Mouse (Mus musculus): ENCODE data around the gene Strip2. TPM values are rescaled to one million over a fixed set of nuclear protein-coding genes. Genes with fewer than 3 reads are reported as not detected.

The Strip2 gene
- total and polyA plus RNA-seq, 3 experiments, result 0.42 to 1.4 (median 1.3) TPM

DNA sequence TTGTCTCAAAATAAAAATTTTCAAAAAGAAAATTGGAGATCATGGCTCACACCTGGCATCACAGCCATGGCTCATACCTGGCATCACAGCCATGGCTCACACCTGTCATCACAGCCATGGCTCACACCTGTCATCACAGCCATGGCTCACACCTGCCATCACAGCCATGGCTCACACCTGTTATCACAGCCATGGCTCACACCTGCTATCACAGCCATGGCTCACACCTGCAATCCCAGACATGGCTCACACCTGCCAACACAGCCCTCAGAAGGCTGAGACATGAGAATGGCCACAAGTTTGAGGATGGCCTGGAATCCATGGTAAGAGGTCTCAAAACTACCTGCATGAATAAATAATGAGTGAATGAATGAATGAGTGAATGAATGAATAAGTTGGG, 37.2 kb upstream of the Strip2 start:
- Histone ChIP-seq H3K4me1 (ENCODE audit: control insufficient read depth in 1 of 2, insufficient read depth in 2 of 2) (peaks cover 0 to 35% of the 10 kb centered on the region in 2 experiments; a peak in 2 of 4 replicates), H3K4me2 (ENCODE audit: insufficient read depth, low read depth, poor library complexity, severe bottlenecking) (no peak overlapping the region), H3K27me3 (replicated peaks) (no peaks in the 10 kb centered on the region), H3K9ac (ENCODE audit: insufficient read depth, low read depth) (no peak overlapping the region), H3K9me3 (replicated peaks; ENCODE audit: low read length) (no peaks in the 10 kb centered on the region), H3K27ac (ENCODE audit: insufficient read depth, low read depth) (no peak overlapping the region), H3K79me2 (replicated peaks; ENCODE audit: control insufficient read depth, extremely low read depth, insufficient read depth, poor library complexity, severe bottlenecking) (no peaks in the 10 kb centered on the region), H3K36me3 (replicated peaks in 1 of 2; ENCODE audit: control insufficient read depth in 1 of 2, insufficient read depth in 1 of 2, low read length in 1 of 2) (peaks cover 16 to 91% of the 10 kb centered on the region in 2 experiments), H3K4me3 (replicated peaks in 1 of 3; ENCODE audit: low read depth in 2 of 3, low read length in 2 of 3, poor library complexity in 1 of 3) (no peak overlapping the region)
- dilution Hi-C loops (cut with MboI; ENCODE audit: extremely low pct_ligation_motif_present, extremely low pct_unique_long_range_greater_than_20kb, low sequenced_read_pairs) (no loop called here), in situ Hi-C loops (cut with MboI; ENCODE audit: low pct_ligation_motif_present, low pct_unique_long_range_greater_than_20kb, low sequenced_read_pairs) (no loop called here)
- no peak for TF ChIP-seq ZKSCAN1 (IDR thresholded peaks at IDR 0.05; ENCODE audit: borderline replicate concordance, low read depth, low read length)
- TF ChIP-seq GABPA (IDR thresholded peaks at IDR 0.05; ENCODE audit: insufficient replicate concordance, low read depth, low read length), result no peak
- TF ChIP-seq JUND (conservative IDR thresholded peaks at IDR 0.05; ENCODE audit: low read depth, low read length), result no peak
- TF ChIP-seq ZMIZ1 (IDR thresholded peaks at IDR 0.05; ENCODE audit: low read depth, low read length), result no peak
- no peak for TF ChIP-seq POLR2AphosphoS2 (IDR thresholded peaks at IDR 0.05; ENCODE audit: low read depth, low read length)
- no peak for TF ChIP-seq MXI1 (IDR thresholded peaks at IDR 0.05; ENCODE audit: low read depth, low read length)
- no peak for TF ChIP-seq PAX5 (IDR thresholded peaks at IDR 0.05; ENCODE audit: low read length)
- no peak for TF ChIP-seq MEF2A (IDR thresholded peaks at IDR 0.05; ENCODE audit: borderline replicate concordance, low read depth, low read length)
- TF ChIP-seq CTCF (conservative IDR thresholded peaks at IDR 0.05 in 1 of 2, IDR thresholded peaks at IDR 0.05 in 1 of 2; ENCODE audit: low read depth in 2 of 2, low read length in 2 of 2), result no peak
- DNase-seq (ENCODE audit: extremely low read depth), result no peak

DNA sequence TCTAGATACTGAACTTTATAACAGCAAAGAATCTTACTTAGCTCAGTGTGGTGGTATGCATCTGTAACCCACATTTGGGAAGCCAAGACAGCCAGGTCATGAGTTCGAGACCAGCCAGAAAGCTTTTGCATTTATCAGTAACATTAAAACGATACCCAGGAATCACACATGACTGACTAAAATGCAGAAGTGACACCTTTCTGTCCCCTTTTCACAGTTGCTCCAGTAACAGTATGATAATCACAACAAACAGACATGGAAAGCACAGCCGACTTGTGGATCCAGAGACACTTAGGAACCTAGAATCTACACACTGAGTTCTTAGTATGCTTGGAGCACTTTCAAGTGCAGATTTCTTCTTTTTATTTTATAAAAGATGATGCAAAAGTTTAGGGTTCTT, 36.0 kb upstream of the Strip2 start:
- TF ChIP-seq RCOR1 (conservative IDR thresholded peaks at IDR 0.05; ENCODE audit: low read depth, low read length) (no peak), UBTF (IDR thresholded peaks at IDR 0.05; ENCODE audit: low read depth, low read length) (no peak), CHD1 (IDR thresholded peaks at IDR 0.05; ENCODE audit: low read depth, low read length) (no peak), MAX (IDR thresholded peaks at IDR 0.05; ENCODE audit: low read length) (no peak), CHD2 (IDR thresholded peaks at IDR 0.05; ENCODE audit: low read length) (no peak), EP300 (IDR thresholded peaks at IDR 0.05; ENCODE audit: low read length) (no peak), PAX5 (IDR thresholded peaks at IDR 0.05; ENCODE audit: low read length) (no peak), BHLHE40 (IDR thresholded peaks at IDR 0.05; ENCODE audit: low read depth, low read length) (no peak), MAZ (IDR thresholded peaks at IDR 0.05; ENCODE audit: low read depth, low read length) (no peak), ZKSCAN1 (IDR thresholded peaks at IDR 0.05; ENCODE audit: borderline replicate concordance, low read depth, low read length) (no peak), ZNF384 (IDR thresholded peaks at IDR 0.05; ENCODE audit: low read depth, low read length) (no peak), JUN (IDR thresholded peaks at IDR 0.05; ENCODE audit: insufficient read depth, low read depth, low read length) (no peak), CTCF (conservative IDR thresholded peaks at IDR 0.05 in 1 of 2, IDR thresholded peaks at IDR 0.05 in 1 of 2; ENCODE audit: low read depth in 2 of 2, low read length in 2 of 2) (no peak), HCFC1 (IDR thresholded peaks at IDR 0.05; ENCODE audit: low read depth, low read length) (no peak), ZC3H11A (IDR thresholded peaks at IDR 0.05; ENCODE audit: low read depth, low read length) (no peak), TBP (conservative IDR thresholded peaks at IDR 0.05; ENCODE audit: low read depth, low read length) (no peak), MXI1 (IDR thresholded peaks at IDR 0.05; ENCODE audit: low read depth, low read length) (no peak), ZMIZ1 (IDR thresholded peaks at IDR 0.05; ENCODE audit: low read depth, low read length) (no peak), SIN3A (IDR thresholded peaks at IDR 0.05; ENCODE audit: low read length) (no peak)
- no peak overlapping the region for H3K4me2 ChIP-seq (ENCODE audit: insufficient read depth, low read depth, poor library complexity, severe bottlenecking)
- peak; percentile 58 for DNase-seq (ENCODE audit: extremely low read depth)
- peaks cover 0 to 37% of the 10 kb centered on the region in 2 experiments; a peak in 2 of 4 replicates for H3K4me1 ChIP-seq (ENCODE audit: control insufficient read depth in 1 of 2, insufficient read depth in 2 of 2)
- dilution Hi-C loops (cut with MboI; ENCODE audit: extremely low pct_ligation_motif_present, extremely low pct_unique_long_range_greater_than_20kb, low sequenced_read_pairs) (no loop called here), in situ Hi-C loops (cut with MboI; ENCODE audit: low pct_ligation_motif_present, low pct_unique_long_range_greater_than_20kb, low sequenced_read_pairs) (no loop called here)
- no peaks in the 10 kb centered on the region for H3K79me2 ChIP-seq (replicated peaks; ENCODE audit: control insufficient read depth, extremely low read depth, insufficient read depth, poor library complexity, severe bottlenecking)
- peaks cover 16 to 86% of the 10 kb centered on the region in 2 experiments for H3K36me3 ChIP-seq (replicated peaks in 1 of 2; ENCODE audit: control insufficient read depth in 1 of 2, insufficient read depth in 1 of 2, low read length in 1 of 2)
- H3K27ac ChIP-seq (ENCODE audit: insufficient read depth, low read depth), result no peak overlapping the region
- H3K9me3 ChIP-seq (replicated peaks; ENCODE audit: low read length), result no peaks in the 10 kb centered on the region
- H3K4me3 ChIP-seq (replicated peaks in 1 of 3; ENCODE audit: low read depth in 2 of 3, low read length in 2 of 3, poor library complexity in 1 of 3), result no peak overlapping the region
- H3K27me3 ChIP-seq (replicated peaks), result no peaks in the 10 kb centered on the region
- H3K9ac ChIP-seq (ENCODE audit: insufficient read depth, low read depth), result no peak overlapping the region
